Mouse (Mus musculus): ENCODE measurements at regions not wholly inside any gene's neighbourhood (a gene's known extent, or its start where the extent isn't known, plus 50 kb on each side); places are given as distances from the start of the nearest gene placed in this dataset.
A peak's percentile ranks its signal among the peaks of the same experiment; 100 is the strongest.

DNA sequence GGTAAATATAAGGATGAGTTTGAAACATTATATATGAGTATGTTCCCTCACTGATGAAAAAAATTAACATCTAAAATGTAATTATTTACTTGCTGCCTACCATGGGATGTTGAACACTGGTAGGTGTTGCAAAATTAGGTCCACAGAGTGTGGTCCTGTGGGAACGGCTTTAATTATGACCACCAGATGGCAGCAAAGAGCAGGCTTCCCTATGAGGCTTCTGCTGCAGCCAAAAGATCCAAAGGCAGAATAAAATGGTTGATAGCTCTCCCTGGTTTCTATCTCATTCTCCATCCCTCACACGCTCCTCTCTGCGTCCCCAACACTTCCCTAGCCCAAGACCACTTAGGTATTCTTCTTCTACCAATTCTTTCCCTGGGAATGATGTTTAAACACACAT lies 54.6 kb upstream of the Cit start:
- peak; percentile 56 for DNase-seq (ENCODE audit: low read depth, low spot score)

Data from A20 (cell line).